Mouse (Mus musculus) MEL-GATA-1-ER (cell line): ENCODE results near the gene Cntfr.

ENCODE experiments used
- DNase-seq: peaks from one replicate; pipeline ENCODE4 v3.0.0-alpha.2; 2012; ENCODE audit warnings: low read depth; ENCODE audit errors: extremely low read depth

The Cntfr gene

DNA sequence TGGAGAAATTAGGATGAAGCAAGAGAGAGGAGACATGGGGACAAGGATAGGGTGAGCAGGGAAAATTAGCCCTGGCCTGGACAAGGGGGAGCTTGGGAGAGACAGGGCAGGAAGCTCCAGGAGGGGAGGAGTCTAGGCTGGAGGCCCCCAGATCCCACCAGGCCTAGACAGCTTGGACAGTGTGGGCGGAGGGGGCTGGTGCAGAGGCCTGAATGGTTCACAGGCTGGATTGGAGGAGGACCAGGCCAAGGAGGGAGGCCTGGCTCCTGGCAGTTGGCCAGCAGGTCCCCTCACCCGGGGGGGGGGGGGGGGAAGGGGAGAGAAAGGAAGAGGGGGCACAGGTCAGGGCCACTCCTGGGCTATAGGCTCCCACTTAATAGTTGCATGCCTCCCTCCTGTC lies 17.6 kb downstream of the Cntfr start:
- no peak for DNase-seq

DNA sequence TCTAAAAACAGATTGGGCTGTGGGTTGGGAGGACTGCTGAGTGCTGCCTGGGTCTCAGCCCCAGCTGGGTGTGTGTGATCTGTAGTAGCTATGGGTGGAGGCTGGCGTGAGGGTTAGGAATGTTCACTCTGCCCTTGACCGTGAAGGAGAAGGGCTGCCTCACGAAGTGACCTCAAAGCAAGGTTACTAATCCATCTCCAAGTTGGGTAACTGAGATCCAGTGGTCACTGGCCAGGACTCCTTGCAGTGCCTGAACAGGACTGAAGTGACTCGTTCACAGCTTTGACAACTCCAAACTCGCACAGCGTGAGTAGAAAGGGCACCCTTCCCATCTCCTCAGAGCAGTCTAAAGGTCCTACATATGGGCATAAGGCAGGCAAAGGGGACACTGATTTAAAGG lies 18.0 kb downstream of the Cntfr start:
- DNase-seq: no peak

DNA sequence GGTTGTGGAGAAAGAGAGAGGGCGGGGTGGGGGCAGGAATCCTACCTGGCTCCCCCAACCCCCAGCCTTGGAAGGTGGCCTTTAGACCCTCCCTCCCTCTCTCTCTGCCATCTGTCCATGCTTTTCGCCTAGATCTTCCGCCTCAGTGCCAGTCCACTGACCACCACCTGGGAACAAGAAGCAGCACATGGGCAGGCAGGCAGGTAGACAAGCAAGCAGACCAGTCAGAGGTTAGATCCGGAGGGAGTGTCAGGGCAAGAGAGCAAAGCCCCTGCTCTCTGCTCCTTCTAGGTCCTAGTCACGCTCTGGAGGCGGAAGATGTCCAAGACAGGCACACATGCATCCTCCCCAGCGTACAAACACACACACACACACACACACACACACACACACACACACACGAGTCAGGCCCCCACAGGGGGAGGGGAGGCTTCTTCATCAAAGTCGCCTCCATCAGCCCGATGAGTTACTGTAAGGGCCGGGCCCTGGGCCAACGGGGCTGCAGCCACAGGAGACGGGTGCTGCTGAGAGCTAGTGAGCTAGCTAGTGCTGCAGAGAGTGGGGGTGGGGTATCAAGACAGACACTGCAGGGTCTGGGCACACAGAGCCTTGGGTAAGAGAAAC lies 19.8 kb downstream of the Cntfr start:
- no peak for DNase-seq

DNA sequence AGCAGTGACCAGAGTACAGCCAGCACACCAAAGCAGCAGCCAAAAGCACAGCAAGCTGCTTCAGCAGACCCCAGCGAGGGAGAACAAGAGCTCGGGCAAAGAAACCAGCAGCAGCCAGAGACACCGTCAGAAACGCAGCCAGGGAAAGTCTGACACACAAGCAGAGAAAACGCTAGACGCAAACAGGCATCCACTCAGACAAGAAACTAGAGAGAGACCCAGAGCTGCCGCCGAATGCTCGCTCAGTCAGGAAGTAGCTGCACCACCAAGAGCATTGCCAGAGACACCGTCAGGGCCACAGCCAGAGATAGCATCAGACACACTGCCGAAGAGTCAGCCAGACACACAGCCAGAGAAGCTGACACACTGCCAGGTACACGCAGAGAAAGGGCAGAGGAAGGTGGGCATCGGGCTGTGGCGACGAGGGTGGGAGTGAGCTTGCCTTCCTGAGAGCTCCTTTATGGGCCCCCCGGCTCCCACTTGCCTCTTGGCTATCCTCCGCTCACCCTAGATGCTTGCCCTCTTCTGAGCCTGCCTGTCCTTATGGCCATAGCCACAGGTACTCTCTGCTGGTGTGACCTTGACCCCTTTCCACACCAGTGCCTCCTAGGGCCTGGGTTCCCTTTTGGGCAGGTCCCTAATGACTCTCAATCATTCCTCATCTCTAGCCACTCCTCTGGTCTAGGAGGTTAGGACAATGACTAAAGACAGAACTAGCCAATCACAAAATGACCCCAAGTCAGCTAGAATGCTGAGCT lies 20.5 kb downstream of the Cntfr start:
- no peak for DNase-seq

DNA sequence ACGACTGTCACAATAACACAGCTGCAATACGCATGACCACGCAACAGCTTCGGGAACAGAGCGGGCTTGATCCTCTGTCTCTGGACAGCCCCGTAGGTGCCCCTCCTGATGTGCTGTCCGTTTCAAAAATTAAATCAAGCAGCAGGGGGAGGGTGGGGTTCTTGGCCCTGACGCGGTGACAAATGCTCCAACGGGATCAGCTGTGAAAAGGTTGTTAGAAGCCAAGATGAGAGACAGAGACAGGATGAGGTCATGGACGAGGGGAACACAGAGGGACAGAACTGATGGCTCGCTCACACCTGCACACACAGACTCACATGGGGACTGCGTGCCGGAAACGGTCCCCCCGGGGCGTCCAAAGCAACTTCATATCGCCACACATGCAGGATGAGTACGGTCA lies 23.7 kb downstream of the Cntfr start:
- no peak for DNase-seq

DNA sequence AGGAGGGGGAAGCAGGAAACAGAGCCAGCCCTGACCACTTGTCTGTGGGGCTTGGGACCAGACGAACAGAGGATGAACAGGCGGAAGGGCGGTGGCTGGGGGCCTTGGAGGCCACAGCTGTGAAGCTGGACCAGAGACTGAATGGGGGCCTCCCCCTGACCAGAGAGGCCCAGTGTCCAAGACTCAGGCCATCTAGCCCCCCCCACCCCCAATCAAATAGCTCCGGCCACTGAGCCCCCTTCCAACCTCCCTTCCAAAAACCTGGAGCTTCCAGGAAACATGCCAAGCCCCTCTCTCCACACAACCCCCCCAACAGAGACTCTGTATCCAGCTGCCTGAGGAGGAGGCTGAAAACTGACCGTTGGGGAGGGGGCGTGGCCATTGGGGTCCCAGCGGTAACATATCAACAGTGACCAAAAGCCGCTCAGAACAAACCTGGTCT lies 24.3 kb downstream of the Cntfr start:
- DNase-seq: no peak

DNA sequence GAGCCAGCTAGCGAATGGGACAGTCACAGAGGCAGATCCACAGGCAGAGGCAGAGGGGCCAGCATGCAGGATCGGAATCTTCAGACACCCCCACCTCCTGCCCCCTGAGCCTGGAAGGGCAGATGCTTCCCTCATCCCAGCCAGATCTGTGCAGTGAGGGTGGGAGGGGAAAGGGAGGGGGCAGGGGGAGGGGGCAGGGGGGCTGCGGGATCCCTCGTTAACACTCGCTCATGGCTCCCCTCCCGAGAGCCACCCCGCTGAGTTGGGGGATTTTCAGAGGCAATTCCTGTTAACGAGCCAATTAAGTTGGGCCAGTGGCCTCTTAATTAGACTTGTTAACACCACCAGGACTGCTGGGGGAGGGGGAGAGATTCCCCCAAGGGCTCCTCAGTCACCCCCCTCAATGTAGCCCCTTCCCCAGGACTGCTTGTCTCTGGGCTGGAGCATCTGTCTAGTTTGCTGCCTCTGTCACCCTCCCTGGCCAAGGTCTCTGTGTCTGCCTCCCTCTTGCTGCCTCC lies 24.9 kb downstream of the Cntfr start:
- no peak for DNase-seq

DNA sequence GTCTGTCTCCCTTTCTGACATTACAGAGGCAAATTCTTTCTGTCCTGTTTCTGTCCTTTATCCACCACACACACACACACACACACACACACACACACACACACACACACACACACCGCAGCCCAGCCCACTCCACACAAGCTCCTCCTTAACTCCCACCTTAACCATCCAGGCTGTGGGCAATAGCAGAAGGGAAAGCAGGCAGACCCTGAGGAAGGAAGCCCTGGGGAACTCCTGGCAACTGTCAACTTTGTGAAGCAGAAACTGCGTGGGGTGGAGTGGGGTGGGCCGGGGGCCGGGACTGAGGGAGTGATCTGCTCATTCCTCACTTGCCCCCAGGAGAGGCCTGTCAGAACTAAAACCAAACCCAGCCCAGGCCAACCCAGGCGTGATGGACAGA lies 25.4 kb downstream of the Cntfr start:
- DNase-seq: no peak

DNA sequence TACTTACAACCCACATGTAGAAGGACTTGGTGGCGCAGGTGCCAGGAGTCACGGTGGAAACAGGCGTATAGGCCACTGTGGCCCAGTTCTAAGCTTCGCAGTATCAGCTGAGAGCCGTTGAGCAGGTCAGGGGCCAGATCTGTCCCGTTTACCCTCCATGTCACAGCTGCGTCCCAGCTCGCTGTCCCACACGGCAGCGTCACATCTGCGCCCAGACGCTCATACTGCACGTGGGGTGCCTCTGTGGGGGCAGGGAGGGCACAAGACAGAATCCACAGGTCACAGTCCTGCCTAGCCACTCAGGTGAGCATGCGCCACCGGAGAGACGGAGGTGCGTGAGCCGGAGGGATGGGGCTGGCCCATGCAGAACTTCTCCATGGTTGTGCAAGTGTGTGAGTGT lies 26.1 kb downstream of the Cntfr start:
- DNase-seq: no peak

DNA sequence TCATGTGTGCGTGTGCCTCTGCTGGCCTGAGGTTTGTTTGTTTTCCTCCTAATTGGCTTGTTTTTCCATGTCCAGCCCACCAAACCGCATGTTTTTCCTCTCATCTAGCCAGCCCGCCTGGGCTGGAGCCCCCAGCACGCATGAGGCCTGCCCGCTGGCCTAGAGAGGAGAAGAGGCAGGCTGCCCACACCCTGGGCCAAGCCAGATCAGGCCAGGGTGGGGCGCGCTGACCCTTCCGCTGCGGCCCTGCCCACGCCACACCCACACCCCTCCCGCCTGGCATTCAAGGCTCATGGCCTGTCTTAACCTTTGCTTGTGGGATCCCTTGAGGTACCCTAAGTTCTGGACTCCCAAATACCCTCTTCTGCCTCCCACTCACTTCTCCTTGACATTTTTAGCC lies 30.2 kb downstream of the Cntfr start:
- DNase-seq: no peak

DNA sequence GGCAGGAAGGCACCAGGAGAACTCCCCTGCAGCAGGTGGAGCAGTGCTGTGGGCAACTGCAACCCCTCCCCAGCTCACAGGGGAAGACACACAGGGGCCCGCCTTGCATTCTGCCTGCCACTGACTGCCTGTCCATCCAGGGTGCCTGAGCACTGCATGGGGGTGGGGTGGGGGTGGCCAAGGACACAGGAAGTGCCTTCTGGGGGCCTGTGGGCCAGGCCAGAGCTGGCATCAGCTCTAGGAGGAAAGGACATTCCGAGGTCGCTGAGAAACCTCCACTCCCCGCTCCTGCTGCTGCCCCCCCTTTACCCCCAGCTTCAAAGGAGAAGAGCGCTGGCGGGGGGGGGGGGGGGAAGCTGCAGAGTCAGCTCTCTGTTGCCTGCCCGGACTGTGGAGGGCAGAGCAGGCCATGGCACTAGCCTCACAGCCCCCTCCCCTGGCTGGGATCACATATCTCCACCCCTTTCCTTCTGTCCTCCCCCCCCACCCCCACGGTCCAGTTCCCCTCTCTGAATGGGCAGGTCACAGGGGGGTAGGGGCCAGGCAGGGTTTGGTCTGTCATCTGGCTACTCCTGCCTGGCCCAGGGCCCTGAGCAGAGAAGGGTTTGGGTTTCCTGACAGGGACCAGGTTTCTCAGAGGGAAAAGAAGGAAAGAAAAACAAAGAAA lies 31.7 kb downstream of the Cntfr start:
- DNase-seq: no peak

DNA sequence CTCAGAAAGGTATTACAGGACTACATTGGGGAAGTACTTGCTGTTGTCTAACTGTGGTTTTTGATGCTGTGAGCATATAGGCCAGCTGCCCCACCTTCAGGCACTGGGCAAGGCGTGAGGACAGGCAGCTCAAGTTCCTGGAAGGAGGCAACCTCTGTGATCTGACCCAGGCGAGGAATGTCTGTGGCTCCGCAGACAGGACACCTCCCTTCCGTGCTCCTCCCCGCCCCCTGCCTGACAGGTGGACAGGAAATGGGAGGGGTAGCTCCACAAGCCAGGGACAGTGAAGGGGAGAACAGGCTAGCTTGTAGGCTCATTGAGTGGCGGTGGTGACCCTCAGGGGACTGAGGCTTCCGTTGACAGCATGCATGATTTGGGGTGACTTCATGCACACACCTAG lies 32.4 kb downstream of the Cntfr start:
- no peak for DNase-seq

DNA sequence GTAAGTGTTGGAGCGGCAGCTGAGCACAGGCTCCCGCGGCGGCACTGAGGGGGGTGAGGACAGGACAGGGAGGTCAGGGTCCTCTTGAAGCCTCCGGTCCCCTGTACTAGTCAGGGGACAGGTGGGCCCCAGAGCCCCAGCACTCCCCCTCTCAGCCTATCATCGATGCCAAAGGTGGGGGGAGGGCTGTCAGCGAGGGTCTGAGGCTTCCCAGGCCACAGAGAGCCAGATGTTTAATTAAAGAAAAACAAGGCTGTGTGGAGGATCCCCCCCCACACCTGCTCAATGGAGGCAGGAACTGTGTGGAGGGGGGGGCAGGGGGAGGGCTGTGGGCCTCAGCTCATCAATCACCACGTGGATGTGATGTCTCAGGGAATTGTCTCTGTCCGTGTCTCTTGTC lies 33.3 kb downstream of the Cntfr start:
- no peak for DNase-seq

DNA sequence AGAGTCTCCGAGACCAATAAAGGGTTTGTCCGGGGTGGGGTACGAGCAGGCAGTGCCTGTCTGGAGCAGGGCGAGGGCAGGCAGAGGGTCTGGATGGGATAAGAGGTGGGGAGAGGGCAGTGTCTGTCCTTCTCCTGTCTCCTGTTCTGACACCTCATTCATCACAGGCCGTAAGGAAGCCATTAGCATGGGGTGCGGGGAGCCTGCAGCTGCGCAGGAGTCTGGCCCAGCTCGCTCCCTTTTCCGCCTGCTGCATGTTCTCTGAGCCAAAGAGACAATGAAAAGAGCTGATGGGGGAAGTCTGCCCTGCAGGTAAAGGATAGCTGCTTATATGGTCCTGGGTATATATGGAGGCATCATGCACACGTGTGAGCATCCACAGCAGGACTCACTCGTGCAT lies 34.2 kb downstream of the Cntfr start:
- DNase-seq: no peak

DNA sequence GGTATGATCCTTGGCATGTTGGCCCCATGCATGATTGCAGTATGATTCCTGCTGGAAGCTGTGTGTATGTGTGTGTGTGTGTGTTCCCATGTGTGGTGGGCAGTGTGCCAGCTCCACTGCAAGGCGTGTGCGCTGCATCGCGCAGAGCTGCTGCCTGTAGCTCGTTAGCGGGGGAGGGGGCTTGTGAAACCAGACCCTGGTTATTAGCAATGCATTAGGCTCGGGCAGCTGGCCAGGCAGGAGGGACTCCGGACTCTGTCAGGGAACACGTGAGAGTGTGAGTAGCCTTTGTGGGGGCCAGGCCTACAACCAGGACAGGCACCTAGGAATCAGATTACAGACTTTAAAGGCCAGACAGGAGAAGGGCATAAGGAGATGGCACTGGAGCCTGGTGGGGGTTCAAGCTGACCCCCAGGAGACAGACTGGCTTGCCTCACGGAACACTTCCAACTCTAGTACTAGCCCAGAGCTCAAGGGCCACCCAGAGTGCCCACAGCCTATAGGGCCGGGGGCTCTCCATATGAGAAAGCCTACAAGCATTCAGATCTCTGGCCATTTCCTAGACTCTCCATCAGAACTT lies 35.9 kb downstream of the Cntfr start:
- no peak for DNase-seq

DNA sequence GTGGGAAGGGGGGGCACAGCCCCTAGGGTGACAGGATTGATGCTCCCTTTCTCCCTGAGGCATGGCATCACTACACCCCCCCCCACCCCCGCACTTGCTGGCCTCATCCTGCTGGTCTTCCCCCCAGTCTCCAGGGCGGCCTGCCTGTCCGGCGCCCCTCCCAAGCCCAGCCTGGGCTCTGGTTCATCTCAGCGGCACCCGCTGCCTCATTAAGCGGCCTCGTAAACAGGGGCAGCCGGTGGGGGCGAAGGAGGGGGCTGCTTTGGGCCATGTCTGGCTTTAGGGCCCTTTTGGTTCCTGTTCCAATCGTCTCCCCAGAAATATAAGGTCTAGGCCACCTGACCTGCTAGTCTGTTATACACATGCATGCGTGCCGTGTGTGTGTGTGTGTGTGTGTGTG lies 37.3 kb downstream of the Cntfr start:
- DNase-seq: no peak

DNA sequence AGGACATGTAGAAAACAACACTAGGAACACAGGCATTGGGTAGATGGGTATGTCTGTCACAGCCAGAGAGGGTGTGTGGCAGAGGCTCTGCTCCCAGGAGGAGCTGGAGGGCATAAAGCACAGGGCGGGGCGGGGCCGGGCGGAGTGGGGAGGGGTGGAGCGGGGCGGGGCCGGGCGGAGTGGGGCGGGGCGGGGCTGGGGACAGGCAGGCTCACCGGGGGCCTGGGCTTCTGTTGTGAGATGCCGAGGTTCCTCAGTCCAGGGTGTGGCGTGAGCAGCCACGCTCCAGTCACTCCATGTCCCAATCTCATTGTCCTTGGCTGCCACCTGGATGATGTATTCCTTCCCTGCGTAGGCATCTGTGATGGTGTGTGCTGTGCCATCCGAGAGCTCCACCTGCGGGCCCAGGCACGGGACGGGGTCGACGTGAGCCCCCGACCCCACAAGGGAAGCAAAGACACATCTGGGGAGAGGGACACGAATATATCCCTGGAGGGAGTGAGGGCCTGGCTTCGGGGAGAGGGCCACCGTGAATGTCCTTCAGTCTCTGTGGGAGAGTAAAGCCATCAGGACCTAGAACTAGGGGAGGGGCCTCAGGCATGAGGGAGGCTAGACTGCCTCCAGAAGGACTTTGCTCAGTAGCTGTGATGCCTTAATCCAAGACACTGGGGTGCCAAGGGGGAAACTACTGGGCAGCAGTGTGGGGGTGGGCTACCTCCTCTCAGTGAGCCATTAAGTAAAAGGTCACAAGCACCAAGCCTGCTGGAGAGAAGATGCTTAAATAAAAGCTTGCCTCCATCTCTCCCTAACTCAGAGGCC lies 38.1 kb downstream of the Cntfr start:
- DNase-seq: no peak

DNA sequence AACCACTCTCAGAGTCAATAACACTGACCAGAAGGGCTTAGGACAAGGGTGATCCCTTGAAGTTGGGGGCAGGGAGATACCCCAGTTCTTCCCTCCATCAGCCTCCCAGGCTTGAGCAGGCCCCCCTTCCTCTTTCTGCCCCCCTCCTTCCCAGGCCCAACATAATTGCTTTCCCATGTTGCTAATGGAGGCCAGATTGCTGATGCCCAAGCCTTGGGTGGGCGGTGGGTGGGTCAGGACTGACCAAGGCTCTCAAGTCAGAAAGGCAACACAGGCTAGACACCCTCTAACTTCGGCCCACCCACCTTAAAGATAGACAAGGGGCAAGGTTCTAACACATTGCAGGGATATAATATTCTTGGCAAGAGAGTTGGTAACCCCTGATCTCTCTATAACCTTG lies 41.4 kb downstream of the Cntfr start:
- DNase-seq: no peak

DNA sequence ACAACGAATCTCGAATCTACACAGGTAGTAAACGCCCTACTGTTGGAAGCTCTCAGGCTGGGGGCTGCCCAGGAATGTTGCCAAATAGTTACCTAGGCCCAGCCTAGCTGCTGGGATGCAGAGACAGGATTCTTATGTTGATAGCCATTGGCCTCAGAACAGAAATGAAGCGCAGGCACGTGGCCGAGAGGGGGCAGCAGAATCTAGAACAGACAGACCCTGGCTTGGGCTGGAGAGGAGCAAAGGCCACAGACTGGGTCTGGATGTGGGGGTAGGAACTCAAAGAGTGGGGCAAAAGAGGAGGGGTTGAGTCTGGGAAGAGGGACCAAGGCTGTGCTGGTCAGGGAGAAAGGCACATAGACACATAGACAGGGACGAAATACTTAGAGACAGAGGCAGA lies 42.7 kb downstream of the Cntfr start:
- DNase-seq: no peak

DNA sequence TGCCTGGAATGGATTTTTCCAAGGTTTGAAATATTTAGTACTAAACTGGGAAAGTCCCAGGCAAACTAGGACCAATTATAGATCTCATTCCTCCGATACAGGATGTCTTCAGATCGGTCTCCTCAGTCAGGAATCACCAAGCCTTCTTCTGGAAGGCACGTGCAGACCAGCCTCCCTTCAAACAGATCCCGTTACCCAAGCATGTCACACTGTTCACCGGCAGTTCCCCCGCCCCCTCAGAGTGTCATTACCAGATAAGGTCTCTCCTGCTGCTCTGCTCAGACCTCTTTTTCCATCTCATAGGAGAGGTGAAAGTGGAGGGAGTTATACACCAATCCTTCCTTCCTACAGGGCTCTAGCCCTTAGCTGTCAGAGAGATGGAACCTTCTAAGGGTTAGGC lies 43.2 kb downstream of the Cntfr start:
- no peak for DNase-seq

DNA sequence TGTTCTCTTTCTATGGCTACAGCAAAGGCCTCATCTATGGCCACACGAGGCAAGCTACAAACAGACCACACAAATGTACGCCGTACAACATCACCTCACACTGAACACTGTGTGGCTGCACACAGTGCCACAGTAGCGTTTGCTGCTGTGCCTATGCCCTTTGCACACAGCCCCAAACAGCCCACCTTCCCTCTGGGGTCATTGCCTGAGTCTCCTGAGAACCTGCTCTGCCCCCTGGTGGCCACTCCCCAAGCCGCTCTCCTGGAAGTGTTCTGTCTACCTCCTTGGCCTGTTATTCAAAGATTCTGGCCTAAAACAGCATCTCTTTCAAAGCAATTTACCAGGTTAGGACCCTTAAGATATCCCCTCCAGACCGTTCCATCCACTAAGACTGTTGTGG lies 43.6 kb downstream of the Cntfr start:
- DNase-seq: no peak
